Mouse (Mus musculus): ENCODE data around the gene Gm11437.

- TF ChIP-seq GATA1 (IDR thresholded peaks at IDR 0.05; ENCODE audit: low read length) (no peak), TAL1 (IDR thresholded peaks at IDR 0.05; ENCODE audit: low read length) (no peak)
These were observed 51.6 kb downstream of the Gm11437 start for GRCm38 (mm10) chr11:84115646-84116045.
